Mouse (Mus musculus): ENCODE data around the gene 1110059E24Rik.

- TF ChIP-seq CTCF (IDR thresholded peaks at IDR 0.05; ENCODE audit: extremely low read depth, insufficient read depth, insufficient read length, insufficient replicate concordance) = peak; percentile 13; the same call in 1 of the 2 replicates
- peak; percentile 46; the same call in 1 of the 2 replicates for TF ChIP-seq POLR2A (IDR thresholded peaks at IDR 0.05; ENCODE audit: low read depth, low read length)
These were observed 601 bp upstream of the 1110059E24Rik start, which contains the start of gene Abhd17b for GRCm38 (mm10) chr19:21653172-21653981.

All from spleen, adult 2 months (tissue).